Mouse (Mus musculus) spleen, adult 2 months (tissue): ENCODE measurements around the gene Aldh1a7. TPM values are rescaled to one million over a fixed set of nuclear protein-coding genes. Genes with fewer than 3 reads are reported as not detected.

ENCODE experiments used
- DNase-seq, 2 experiments: peaks; one replicate each; pipeline versions ENCODE4 v3.0.0 to v3.0.0-alpha.2; 2012 to 2021; ENCODE audit warnings: low spot score in 2 of 2, low read depth in 1 of 2
- H3K27ac ChIP-seq: fragments of 200-500 bp; 2 replicates; pipeline ENCODE4 v1.5.1; 2012; ENCODE audit warnings: low read length, inconsistent platforms; ENCODE audit not compliant: insufficient read depth
- H3K27me3 ChIP-seq: fragments of 200-500 bp; 2 replicates; pipeline ENCODE4 v1.6.1; 2012; ENCODE audit warnings: mild to moderate bottlenecking, moderate library complexity, low read length, inconsistent platforms; ENCODE audit not compliant: control insufficient read depth, insufficient read depth
- H3K36me3 ChIP-seq: fragments of 200-500 bp; 2 replicates; pipeline ENCODE4 v1.6.1; 2012; ENCODE audit warnings: mild to moderate bottlenecking, low read length, inconsistent platforms; ENCODE audit not compliant: control insufficient read depth, insufficient read depth
- H3K4me1 ChIP-seq: fragments of 200-500 bp; 2 replicates; pipeline ENCODE4 v1.6.1; 2011; ENCODE audit warnings: inconsistent platforms; ENCODE audit not compliant: control insufficient read depth, insufficient read depth, insufficient read length
- H3K4me3 ChIP-seq: fragments of 200-500 bp; 2 replicates; pipeline ENCODE4 v1.5.1; 2011; ENCODE audit warnings: mild to moderate bottlenecking, inconsistent platforms; ENCODE audit not compliant: insufficient read depth, insufficient read length; ENCODE audit errors: extremely low read depth
- CTCF ChIP-seq: fragments of 200-500 bp; IDR thresholded peaks from 2 replicates; pipeline ENCODE4 v1.5.1; 2011; ENCODE audit warnings: mild to moderate bottlenecking, inconsistent platforms; ENCODE audit not compliant: insufficient read depth, insufficient read length, insufficient replicate concordance; ENCODE audit errors: extremely low read depth
- POLR2A ChIP-seq: fragments of 200-500 bp; IDR thresholded peaks from 2 replicates; pipeline ENCODE4 v1.6.1; 2011; ENCODE audit warnings: low read depth, low read length, inconsistent platforms
- WGBS: fragments of 180-500 bp; shearing (Covaris S2); methylation state at CpG from one replicate; pipeline ENCODE4 v1.1.7; 2018; 5-methylcytosine and 5-hydroxymethylcytosine counted together
- polyA plus RNA-seq: library from polyadenylated mRNA; depleted of rRNA; stranded (reverse); fragments of >200 nt; gene quantifications from 2 replicates; pipeline ENCODE4 v1.2.3, GENCODE M21; 2012

Gene Aldh1a7
- polyA plus RNA-seq, 1 experiment: 0.56 TPM

DNA sequence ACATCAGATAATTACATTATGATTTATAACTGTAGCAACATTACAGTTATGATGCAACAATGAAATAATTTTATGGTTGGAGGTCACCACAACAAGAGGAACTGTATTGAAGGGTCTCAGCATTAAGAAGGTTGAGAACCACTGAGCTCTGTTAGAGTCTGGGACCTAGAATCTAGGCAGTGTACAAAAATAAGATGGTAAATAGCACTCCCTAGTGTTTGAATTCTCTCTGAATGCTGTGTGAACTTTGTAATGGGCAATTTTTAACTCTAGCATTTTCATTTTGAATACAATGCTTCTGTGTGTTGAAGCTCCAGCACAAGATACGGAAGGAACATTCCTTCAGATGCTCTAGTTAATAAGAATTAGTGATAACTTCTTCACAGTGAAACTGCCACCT is 916 bp upstream of the Aldh1a7 start:
- Histone ChIP-seq H3K27ac (no peak overlapping the region), H3K36me3 (no peaks in the 10 kb centered on the region), H3K27me3 (no peaks in the 10 kb centered on the region), H3K4me1 (no peaks in the 10 kb centered on the region), H3K4me3 (no peak overlapping the region)
- TF ChIP-seq POLR2A: no peak
- TF ChIP-seq CTCF: no peak
- WGBS: 85% methylated on average over 1 of the region's 1 CpGs
- no peak for DNase-seq

DNA sequence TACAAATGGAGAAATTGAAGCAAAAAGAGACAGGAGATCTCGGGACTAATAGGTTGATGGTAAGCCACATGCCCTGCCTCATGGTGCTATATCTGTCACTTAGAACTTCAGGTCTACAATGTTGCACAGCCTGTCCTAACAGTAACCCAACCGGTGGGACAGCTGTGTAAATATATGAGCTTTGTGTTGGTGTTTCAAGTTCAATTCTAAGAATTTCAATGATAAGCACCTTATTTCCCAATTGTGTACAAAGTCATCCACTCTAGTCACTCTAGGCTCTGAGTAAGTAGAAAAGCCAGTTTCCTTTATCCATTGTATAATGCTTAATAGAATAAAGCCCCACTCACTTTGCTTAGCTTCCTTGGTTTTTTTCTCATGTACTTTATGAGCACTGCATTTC is 4.4 kb downstream of the Aldh1a7 start:
- H3K4me3 ChIP-seq: no peak overlapping the region
- TF ChIP-seq CTCF (no peak), POLR2A (no peak)
- DNase-seq: no peak
- no peaks in the 10 kb centered on the region for H3K36me3 ChIP-seq
- H3K4me1 ChIP-seq: no peaks in the 10 kb centered on the region
- no peak overlapping the region for H3K27ac ChIP-seq
- 84% methylated on average over 2 of the region's 2 CpGs for WGBS
- H3K27me3 ChIP-seq: no peaks in the 10 kb centered on the region

DNA sequence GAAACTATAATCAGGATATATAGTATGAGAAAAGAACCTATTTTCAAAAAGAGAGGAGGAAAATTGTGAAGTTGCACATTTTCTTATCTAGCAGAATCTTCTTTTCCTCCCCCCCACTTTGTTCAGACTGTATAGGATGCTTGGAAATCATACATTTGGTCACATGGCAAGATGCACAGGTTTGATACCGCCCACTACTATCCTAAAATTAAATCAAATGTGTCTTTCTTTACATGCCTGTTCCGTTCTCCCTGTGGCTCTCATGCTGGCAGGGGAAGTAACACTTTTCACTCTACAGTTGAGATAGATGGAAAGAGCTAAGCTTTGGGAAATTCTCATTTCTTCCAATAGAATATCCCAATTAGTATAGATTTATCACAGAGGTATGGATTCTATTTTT is 7.1 kb downstream of the Aldh1a7 start:
- WGBS: 86% methylated on average over 2 of the region's 2 CpGs
- H3K4me3 ChIP-seq: no peak overlapping the region
- TF ChIP-seq CTCF: no peak
- TF ChIP-seq POLR2A: no peak

DNA sequence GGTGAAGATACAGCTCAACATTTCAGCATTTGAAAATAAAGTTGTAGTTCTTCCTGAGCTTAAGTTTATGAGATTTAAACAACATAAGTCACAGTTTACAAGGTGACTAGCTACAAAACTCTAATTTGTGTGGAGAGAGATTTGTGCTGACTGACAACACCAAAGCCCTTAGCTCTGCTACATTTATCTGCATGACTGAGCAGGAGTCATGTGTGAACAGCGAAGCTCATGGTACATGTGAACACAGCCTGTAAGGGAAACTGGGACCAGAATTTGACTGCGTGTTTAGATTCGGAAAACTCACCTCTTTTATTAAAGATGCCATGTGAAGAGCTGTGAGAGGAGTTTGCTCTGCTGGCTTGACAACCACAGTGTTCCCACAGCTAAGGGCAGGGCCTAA is 11.7 kb downstream of the Aldh1a7 start:
- DNase-seq: no peak
- no peak overlapping the region for H3K4me3 ChIP-seq
- WGBS: 90% methylated on average over 3 of the region's 3 CpGs
- H3K4me1 ChIP-seq: no peaks in the 10 kb centered on the region
- no peaks in the 10 kb centered on the region for H3K36me3 ChIP-seq
- H3K27ac ChIP-seq: no peak overlapping the region
- H3K27me3 ChIP-seq: no peaks in the 10 kb centered on the region
- TF ChIP-seq CTCF (no peak), POLR2A (no peak)

More for the DNA sequence above, 7.1 kb downstream of the Aldh1a7 start:
- Histone ChIP-seq H3K27ac (no peak overlapping the region), H3K36me3 (no peaks in the 10 kb centered on the region), H3K27me3 (no peaks in the 10 kb centered on the region), H3K4me1 (no peaks in the 10 kb centered on the region)
- no peak for DNase-seq

DNA sequence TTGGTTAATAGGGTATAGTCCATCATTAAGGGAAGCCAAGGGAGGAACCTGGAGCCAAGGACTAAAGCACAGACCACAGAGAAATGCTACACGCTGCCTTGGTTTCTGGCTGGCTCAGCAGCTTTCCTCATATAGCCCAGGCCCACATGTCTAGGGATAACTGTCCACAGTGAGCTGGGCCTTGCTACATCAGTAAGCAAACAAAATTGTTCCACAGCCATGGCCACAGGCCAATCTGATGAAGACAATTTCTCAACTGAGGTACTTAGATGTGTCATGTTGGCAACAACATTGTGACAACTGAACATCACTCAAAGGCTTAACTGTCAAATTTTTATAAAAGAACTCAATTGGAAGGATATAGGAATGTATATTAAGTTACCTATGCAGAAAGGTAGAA is 12.3 kb downstream of the Aldh1a7 start:
- WGBS: 74% methylated on average over 1 of the region's 1 CpGs
- no peak for TF ChIP-seq CTCF
- DNase-seq: no peak

DNA sequence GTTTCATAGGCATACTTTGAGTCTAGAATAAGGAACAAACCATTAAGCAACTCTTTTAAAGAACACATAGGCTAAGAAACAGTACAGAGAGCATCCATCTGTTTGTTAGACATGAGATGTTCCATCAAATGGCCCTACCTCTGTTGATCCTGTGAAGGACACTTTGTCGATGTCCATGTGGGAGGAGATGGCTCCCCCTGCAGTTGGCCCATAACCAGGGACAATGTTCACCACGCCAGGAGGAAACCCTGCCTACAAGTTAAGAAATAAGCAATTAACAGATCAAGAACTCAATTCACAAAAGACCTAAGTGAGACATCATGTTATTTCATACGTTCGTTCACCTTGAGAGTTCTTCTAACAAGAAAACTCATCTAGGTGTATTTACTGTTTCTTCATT is 12.8 kb downstream of the Aldh1a7 start:
- Histone ChIP-seq H3K4me3 (no peak overlapping the region), H3K36me3 (no peaks in the 10 kb centered on the region), H3K27ac (no peak overlapping the region), H3K4me1 (no peaks in the 10 kb centered on the region), H3K27me3 (no peaks in the 10 kb centered on the region)
- DNase-seq: no peak
- WGBS: 83% methylated on average over 4 of the region's 4 CpGs
- TF ChIP-seq CTCF (no peak), POLR2A (no peak)

More for the DNA sequence above, 12.3 kb downstream of the Aldh1a7 start:
- no peak overlapping the region for H3K27ac ChIP-seq
- H3K4me1 ChIP-seq: no peaks in the 10 kb centered on the region
- H3K36me3 ChIP-seq: no peaks in the 10 kb centered on the region
- no peaks in the 10 kb centered on the region for H3K27me3 ChIP-seq
- H3K4me3 ChIP-seq: no peak overlapping the region

DNA sequence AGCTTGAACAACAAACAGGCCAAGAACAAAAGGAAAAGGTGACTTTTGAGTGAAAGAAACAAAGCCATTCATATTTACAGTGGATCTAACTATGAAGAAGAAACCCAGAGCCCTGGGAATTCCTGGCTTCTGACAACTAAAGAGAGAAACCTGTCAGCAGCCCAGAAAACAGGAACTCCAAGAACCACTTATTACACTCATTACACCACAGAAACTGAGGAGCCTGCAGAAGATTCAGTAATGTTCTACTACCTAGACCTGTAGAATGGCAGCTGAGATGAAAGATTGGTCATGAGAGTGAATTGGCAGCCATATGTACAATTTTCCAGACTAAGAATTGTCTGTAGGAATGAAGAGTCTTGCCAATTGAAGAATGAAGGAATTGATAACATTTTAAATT is 20.2 kb downstream of the Aldh1a7 start:
- TF ChIP-seq CTCF (no peak), POLR2A (no peak)
- Histone ChIP-seq H3K27me3 (no peaks in the 10 kb centered on the region), H3K4me3 (no peak overlapping the region), H3K4me1 (no peaks in the 10 kb centered on the region), H3K27ac (no peak overlapping the region), H3K36me3 (no peaks in the 10 kb centered on the region)
- no peak for DNase-seq
